Mouse (Mus musculus) erythroblast, embryonic 14.5 days (primary cell): Measurements from ENCODE around the gene Zmym5. TPM values are rescaled to one million over a fixed set of nuclear protein-coding genes. Genes with fewer than 3 reads are reported as not detected.
A peak's percentile ranks its signal among the peaks of the same experiment; 100 is the strongest.
"Not testable (repeated sequence)": the region's sequence is repeated elsewhere in the genome, so short reads cannot be mapped to it uniquely, and the experiment has no call there.

Source experiments
- H3K27me3 ChIP-seq: 2 replicates; pipeline ENCODE4 v1.6.1; 2012; ENCODE audit warnings: inconsistent platforms; ENCODE audit not compliant: control insufficient read depth
- H3K36me3 ChIP-seq: 2 replicates; pipeline ENCODE4 v1.6.1; 2012; ENCODE audit warnings: mild to moderate bottlenecking, inconsistent platforms; ENCODE audit not compliant: control insufficient read depth
- H3K4me1 ChIP-seq: 2 replicates; pipeline ENCODE4 v1.6.1; 2012; ENCODE audit warnings: inconsistent platforms; ENCODE audit not compliant: control insufficient read depth
- H3K4me3 ChIP-seq: replicated peaks from 2 replicates; pipeline ENCODE3; 2012; ENCODE audit warnings: moderate library complexity, mild to moderate bottlenecking, inconsistent platforms
- H3K9me3 ChIP-seq: 2 replicates; pipeline ENCODE4 v1.6.1; 2012; ENCODE audit warnings: low read length, inconsistent platforms, mixed read lengths; ENCODE audit not compliant: control insufficient read depth
- GATA1 ChIP-seq: IDR thresholded peaks from 2 replicates; pipeline ENCODE4 v1.6.1; 2012; ENCODE audit warnings: low read length, inconsistent platforms, mixed read lengths
- TAL1 ChIP-seq: IDR thresholded peaks from 3 replicates; pipeline ENCODE4 v1.6.1; 2012; ENCODE audit warnings: low read length, inconsistent platforms, mixed read lengths
- polyA plus RNA-seq: library from polyadenylated mRNA; stranded (reverse); fragments of >175 nt; gene quantifications from 2 replicates; pipeline ENCODE4 v1.2.3, GENCODE M21; 2012

Gene Zmym5
- polyA plus RNA-seq, 1 experiment: 0.17 TPM

DNA sequence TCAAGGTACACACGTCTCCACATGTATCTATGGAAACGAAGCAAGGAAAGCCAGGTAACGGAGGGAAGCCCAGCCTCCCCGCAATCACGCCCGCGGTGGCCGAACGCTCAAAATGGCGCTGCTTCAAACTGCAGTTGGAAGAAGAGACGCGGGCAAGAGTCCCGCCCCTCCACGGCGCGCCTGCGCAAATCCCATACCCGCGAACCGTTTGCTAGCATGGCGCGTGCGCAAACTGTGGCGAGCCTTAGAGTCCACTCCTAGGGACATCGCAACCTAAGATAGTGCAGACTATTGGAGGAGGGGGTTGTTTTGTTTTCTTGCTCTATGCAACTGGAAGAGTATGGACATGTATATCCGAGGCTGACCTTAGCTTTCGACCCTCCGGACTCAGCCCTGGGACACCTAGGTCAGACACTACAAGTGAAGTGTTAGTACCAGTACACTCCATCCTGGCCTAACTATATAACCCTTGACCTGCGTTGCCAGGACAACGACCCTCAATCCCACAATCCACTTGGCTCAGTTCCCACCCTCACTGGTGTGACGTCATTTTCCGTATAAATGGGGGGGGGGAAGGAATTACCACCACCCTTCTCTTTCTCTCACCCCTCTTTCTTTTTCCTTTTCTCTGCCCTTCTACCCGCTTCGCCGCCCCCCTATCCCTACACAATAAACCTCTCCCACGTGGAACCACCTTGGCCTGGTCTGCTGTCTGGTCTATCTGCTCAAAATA lies 33.1 kb downstream of the Zmym5 start, which contains the start of gene Pspc1:
TSS of gene Pspc1 (minus strand) at position 117 of the 733 bp plus-strand sequence.
- Histone ChIP-seq H3K36me3 (peaks cover 25% of the 10 kb centered on the region), H3K4me1 (peaks cover 41% of the 10 kb centered on the region), H3K27me3 (no peaks in the 10 kb centered on the region), H3K9me3 (no peaks in the 10 kb centered on the region), H3K4me3 (peak within 1 kb of the TSS; percentile 100)
- TF ChIP-seq TAL1 (no peak), GATA1 (no peak)

DNA sequence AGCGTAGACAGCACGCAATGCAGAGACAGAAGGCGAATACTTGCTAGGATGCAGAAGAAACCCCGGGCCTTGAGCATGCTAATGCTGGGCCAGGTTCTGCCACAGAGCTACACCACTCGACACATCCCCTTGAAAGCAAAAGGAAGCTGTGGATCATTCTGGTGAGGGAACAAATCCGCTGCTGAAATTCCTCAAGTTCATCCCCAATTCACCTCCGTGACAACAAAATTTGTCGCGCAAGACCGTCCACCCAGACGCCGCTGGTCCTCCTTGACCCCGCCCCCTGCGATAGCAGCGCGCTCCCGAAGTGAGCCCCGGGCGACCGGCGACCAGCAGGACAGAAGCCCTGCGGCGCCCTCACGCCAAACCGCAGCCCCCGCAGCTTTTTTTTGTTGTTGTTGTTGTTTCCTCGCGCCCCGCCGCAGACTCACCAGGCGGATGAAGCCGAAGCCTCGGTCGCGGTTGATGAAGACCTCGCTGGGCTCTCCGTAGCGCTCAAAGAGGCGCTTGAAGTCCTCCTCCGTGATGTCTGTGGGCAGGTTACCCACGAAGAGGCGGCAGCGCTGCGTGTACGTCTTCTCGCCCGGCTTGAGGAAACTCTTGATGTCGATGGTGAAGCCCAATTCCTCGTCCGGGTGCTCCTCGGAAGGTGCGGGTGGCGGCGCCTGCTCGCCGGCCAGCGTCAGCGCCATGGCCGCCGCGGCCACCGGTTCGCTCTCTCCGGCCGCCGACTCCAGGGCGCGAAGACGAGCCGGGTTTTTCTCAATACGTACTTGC lies 34.0 kb downstream of the Zmym5 start:
- no peaks in the 10 kb centered on the region for H3K9me3 ChIP-seq
- peaks cover 46% of the 10 kb centered on the region for H3K4me1 ChIP-seq

DNA sequence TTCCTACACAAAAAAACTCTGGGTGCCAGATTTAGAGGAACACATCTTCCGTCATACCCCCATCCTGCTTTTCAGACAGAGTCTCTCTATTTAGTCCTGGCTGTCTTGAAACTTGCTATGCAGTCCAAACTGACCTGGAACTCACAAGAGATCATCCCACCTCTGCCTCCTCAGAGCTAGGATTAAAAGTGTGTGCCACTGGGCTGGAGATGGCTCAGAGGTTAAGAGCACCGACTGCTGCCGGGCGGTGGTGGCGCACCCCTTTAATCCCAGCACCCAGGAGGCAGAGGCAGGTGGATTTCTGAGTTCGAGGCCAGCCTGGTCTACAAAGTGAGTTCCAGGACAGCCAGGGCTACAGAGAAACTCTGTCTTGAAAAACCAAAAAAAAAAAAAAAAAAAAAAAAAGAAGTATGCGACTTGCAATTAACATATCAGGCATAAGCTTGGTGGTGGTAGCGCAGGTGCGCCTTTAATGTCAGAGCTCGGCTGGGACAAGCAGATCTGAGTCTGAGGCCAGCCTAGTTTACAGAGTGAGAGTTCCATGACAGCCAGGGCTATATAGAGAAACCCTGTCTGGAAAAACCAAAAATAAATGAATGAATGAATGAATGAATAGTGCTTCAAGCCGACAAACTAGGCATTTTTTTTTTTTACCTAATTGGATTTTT lies 34.8 kb downstream of the Zmym5 start:
- Histone ChIP-seq H3K27me3 (no peaks in the 10 kb centered on the region), H3K4me3 (peak overlapping the region; percentile 100), H3K36me3 (peaks cover 39% of the 10 kb centered on the region), H3K4me1 (peaks cover 46% of the 10 kb centered on the region), H3K9me3 (no peaks in the 10 kb centered on the region)
- TF ChIP-seq TAL1 (no peak), GATA1 (no peak)

More for the DNA sequence above, 34.0 kb downstream of the Zmym5 start:
- Histone ChIP-seq H3K4me3 (peak overlapping the region; percentile 100), H3K27me3 (no peaks in the 10 kb centered on the region), H3K36me3 (peaks cover 32% of the 10 kb centered on the region)
- TF ChIP-seq TAL1 (no peak), GATA1 (peak; percentile 30; the same call in 1 of the 2 replicates)

DNA sequence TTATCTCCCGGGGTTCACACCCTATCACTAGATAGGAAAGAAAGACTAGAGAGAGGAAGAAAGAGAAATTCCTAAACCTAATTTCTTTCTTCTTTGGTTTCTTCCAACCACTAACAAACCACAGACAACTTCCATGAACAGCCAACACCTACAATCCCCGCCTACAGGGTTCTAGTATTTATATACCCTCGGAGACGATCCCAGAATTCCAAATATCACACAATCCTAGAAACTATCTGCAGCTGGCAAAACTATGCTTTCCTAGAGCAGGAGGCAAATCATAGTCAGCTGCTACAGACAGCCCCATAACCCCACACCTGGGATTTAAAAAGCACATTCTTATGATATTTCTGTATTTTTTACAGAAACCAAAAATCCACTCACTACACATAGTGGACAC lies 36.1 kb downstream of the Zmym5 start:
- no peaks in the 10 kb centered on the region for H3K9me3 ChIP-seq
- no peaks in the 10 kb centered on the region for H3K27me3 ChIP-seq
- H3K4me3 ChIP-seq: peak overlapping the region; percentile 100
- H3K4me1 ChIP-seq: peaks cover 48% of the 10 kb centered on the region
- no peak for TF ChIP-seq TAL1
- no peak for TF ChIP-seq GATA1
- H3K36me3 ChIP-seq: peaks cover 52% of the 10 kb centered on the region

DNA sequence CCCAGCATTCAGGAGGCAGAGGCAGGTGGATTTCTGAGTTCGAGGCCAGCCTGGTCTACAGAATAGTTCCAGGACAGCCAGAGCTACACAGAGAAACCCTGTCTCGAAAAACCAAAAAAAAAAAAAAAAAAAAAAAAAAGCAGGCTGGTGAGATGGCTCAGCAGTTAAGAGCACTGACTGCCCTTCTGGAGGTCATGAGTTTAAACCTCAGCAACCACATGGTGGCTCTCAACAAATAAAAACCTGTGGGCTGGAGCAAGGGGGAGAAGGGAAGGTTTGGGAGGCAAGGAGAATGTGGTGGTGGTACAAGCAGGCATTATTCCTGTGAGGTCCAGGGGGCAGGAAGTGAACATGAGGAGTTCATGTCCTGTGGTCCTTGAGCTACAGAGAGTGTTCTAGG lies 45.1 kb downstream of the Zmym5 start:
- H3K9me3 ChIP-seq, H3K4me1 ChIP-seq, H3K4me3 ChIP-seq, H3K27me3 ChIP-seq: not testable (repeated sequence)
- H3K36me3 ChIP-seq: peaks cover 94% of the 10 kb centered on the region

DNA sequence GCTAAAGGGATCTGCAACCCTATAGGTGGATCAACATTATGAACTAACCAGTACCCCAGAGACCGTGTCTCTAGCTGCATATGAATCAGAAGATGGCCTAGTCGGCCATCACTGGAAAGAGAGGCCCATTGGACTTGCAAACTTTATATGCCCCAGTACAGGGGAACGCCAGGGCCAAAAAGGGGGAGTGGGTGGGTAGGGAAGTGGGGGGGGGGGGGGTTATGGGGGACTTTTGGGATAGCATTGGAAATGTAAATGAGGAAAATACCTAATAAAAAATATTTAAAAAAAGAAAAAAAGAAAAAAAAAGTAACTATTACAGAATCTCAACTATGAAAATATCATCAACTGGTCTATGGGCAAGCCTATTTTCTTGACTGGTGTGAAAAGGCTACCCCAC lies 46.4 kb downstream of the Zmym5 start:
- peaks cover 94% of the 10 kb centered on the region for H3K36me3 ChIP-seq
- H3K4me1 ChIP-seq, H3K9me3 ChIP-seq, H3K27me3 ChIP-seq, H3K4me3 ChIP-seq: not testable (repeated sequence)

DNA sequence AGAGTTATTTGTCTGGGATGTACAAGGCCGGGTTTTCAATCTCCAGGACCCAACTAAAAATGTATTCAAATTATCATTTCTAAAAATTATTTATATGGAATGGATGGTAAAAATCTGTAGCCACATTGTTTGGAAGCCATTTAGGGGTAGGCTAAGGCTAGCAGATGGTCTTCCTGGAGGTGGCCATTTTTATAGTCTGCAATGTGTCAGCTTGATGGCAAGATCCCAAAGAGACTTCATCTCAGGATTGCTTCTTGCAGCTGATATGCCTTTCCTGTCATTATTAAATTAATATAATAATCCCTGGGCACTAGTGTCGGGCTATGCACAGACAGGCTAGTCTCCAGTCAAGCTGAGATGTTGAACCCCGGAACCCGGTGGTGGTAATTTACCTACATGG lies 60.2 kb downstream of the Zmym5 start:
- Histone ChIP-seq H3K27me3 (no peaks in the 10 kb centered on the region), H3K36me3 (peaks cover 87% of the 10 kb centered on the region), H3K4me1 (peaks cover 2% of the 10 kb centered on the region; the same call in 1 of the 2 replicates), H3K4me3 (no peak overlapping the region), H3K9me3 (no peaks in the 10 kb centered on the region)
- TF ChIP-seq TAL1 (no peak), GATA1 (no peak)

Other genes with a start within 250 kb of the Zmym5 start
- gene Cenpj, start 236.3 kb downstream of the Zmym5 start, polyA plus RNA-seq: 0.28 and 0.39 TPM in 2 replicates
- gene Parp4, start 236.1 kb downstream of the Zmym5 start, polyA plus RNA-seq: 0.01 TPM in 2 replicates
- gene Mphosph8, start 143.5 kb downstream of the Zmym5 start, polyA plus RNA-seq: 0.53 and 0.69 TPM in 2 replicates
- 0.62 and 0.70 TPM in 2 replicates for gene Pspc1, start 33.4 kb downstream of the Zmym5 start, polyA plus RNA-seq
- gene Zmym2, start 74.9 kb upstream of the Zmym5 start, polyA plus RNA-seq: 0.03 and 0.10 TPM in 2 replicates
- gene Gja3, start 246.4 kb upstream of the Zmym5 start, polyA plus RNA-seq: not detected in 2 replicates